Mouse (Mus musculus) embryo, embryonic 11 days (tissue): Measurements from ENCODE around the gene Efcab8.

ENCODE experiments used
- DNase-seq: peaks from one replicate; pipeline ENCODE4 v3.0.0-alpha.2; 2015

Gene Efcab8

GRCm38 (mm10) chr2:153827171-153827830 lies 47.6 kb downstream of the Efcab8 start:
- no peak for DNase-seq

- no peak for DNase-seq
Measured at GRCm38 (mm10) chr2:153828704-153829103, 49.0 kb downstream of the Efcab8 start.

GRCm38 (mm10) chr2:153833291-153833690 lies 53.6 kb downstream of the Efcab8 start:
- no peak for DNase-seq

- DNase-seq: no peak
Measured at GRCm38 (mm10) chr2:153842854-153843253, 63.1 kb downstream of the Efcab8 start.

GRCm38 (mm10) chr2:153848389-153848788 lies 68.7 kb downstream of the Efcab8 start:
- DNase-seq: no peak

- DNase-seq: no peak
Measured at GRCm38 (mm10) chr2:153850351-153851029, 70.8 kb downstream of the Efcab8 start.

- DNase-seq: peak; percentile 56
Measured at GRCm38 (mm10) chr2:153851030-153851360, 71.3 kb downstream of the Efcab8 start.

- DNase-seq: no peak
Measured at GRCm38 (mm10) chr2:153853544-153853943, 73.8 kb downstream of the Efcab8 start.

GRCm38 (mm10) chr2:153859581-153859980 lies 79.8 kb downstream of the Efcab8 start:
- no peak for DNase-seq

GRCm38 (mm10) chr2:153860315-153860714 lies 80.6 kb downstream of the Efcab8 start:
- DNase-seq: no peak

GRCm38 (mm10) chr2:153860715-153861114 lies 81.0 kb downstream of the Efcab8 start:
- DNase-seq: no peak

- no peak for DNase-seq
Measured at GRCm38 (mm10) chr2:153861960-153862359, 82.2 kb downstream of the Efcab8 start.

- DNase-seq: no peak
Measured at GRCm38 (mm10) chr2:153870984-153871383, 91.3 kb downstream of the Efcab8 start, which contains the start of gene Sun5. Gene Sun5 (minus strand): TSS chr2:153871084.

- DNase-seq: no peak
Measured at GRCm38 (mm10) chr2:153874745-153875144, 95.0 kb downstream of the Efcab8 start, which contains the start of gene Bpifb2. Gene Bpifb2 (plus strand): TSS chr2:153875045.
